Mouse (Mus musculus): ENCODE data around the gene Gm9747. TPM values are rescaled to one million over a fixed set of nuclear protein-coding genes. Genes with fewer than 3 reads are reported as not detected.

Gm9747 gene
- total and polyA plus RNA-seq, 2 experiments from 2014 or later = 15.6 TPM; not detected in 1

DNA sequence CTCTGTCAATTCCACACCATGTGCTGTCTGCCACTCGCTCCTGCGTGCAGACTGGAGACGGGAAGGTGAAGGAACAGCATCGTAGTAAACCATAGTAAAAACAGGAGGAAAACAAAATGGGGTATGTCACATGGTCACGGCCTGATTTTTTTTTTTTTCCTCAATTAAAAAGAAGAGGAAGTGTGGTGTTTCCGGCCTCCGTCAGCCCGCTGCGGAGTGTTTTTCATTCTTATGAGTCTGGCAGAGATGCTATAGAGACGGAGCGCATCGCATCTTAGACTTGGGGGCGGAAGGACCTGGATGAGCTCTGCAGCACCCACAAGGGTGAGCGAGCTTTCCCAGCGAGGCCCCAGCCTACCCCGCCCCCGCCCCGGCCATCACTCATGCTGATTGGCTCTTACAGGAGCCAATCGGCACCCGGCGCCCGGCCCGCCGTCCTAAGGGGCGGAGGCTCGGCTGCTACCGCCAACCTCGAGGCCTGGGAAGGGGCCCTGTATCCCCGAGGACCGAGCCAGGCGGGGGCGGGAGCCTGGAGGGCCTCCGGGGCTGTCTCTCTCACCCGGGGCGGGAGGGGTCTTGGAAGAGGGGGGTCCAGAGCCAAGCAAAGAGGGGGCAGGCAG, 50.2 kb downstream of the Gm9747 start:
- WGBS = 1% methylated on average over 35 of the region's 35 CpGs
- H3K4me2 ChIP-seq (ENCODE audit: low read depth, low read length) = peak overlapping the region; percentile 90
- H3K9ac ChIP-seq (replicated peaks; ENCODE audit: low read depth, low read length) = peak overlapping the region; percentile 80
- ATAC-seq (ENCODE audit: insufficient read depth, low read depth) (peak; percentile 95), DNase-seq (ENCODE audit: low spot score) (peak; percentile 88)
- peak overlapping the region; percentile 78 for H3K4me3 ChIP-seq (ENCODE audit: low read depth, low read length)
- H3K27ac ChIP-seq (ENCODE audit: low read depth) = peak overlapping the region; percentile 96
- no peaks in the 10 kb centered on the region for H3K36me3 ChIP-seq (replicated peaks; ENCODE audit: control insufficient read depth, insufficient read depth, low read length)
- TF ChIP-seq CTCF (IDR thresholded peaks at IDR 0.05; ENCODE audit: low read depth) (no peak), EP300 (IDR thresholded peaks at IDR 0.05; ENCODE audit: low read depth) (no peak)
- no peaks in the 10 kb centered on the region for H3K9me3 ChIP-seq (replicated peaks; ENCODE audit: control insufficient read depth, low read length)
- H3K27me3 ChIP-seq (ENCODE audit: control insufficient read depth, insufficient read depth, low read length) = no peaks in the 10 kb centered on the region
- peaks cover 16% of the 10 kb centered on the region for H3K4me1 ChIP-seq (ENCODE audit: control insufficient read depth, insufficient read depth)

DNA sequence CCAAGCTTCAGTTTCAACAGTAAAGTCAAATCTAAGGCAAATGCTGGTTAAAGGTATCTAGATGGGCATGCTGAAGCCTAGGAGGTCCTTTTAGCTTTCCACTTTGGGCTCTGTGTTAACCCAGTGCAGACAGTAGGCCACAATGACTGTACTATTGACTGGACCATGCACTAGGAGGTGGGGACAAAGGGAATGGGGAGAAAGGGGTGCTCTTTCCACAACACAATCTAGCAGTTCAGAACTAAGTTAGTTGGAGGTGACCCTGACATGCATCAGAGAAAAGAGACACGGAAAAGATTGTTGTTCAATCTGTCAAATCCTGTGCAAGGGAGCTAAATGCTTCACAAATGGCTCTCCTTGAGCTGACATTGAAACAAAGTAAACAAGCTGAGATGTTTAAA, 51.0 kb downstream of the Gm9747 start:
- peak overlapping the region; percentile 96 for H3K27ac ChIP-seq (ENCODE audit: low read depth)
- H3K9ac ChIP-seq (replicated peaks; ENCODE audit: low read depth, low read length) = peak overlapping the region; percentile 80
- TF ChIP-seq CTCF (IDR thresholded peaks at IDR 0.05; ENCODE audit: low read depth) (no peak), EP300 (IDR thresholded peaks at IDR 0.05; ENCODE audit: low read depth) (no peak)
- no peaks in the 10 kb centered on the region for H3K9me3 ChIP-seq (replicated peaks; ENCODE audit: control insufficient read depth, low read length)
- DNase-seq (ENCODE audit: low spot score) (peak; percentile 64), ATAC-seq (ENCODE audit: insufficient read depth, low read depth) (peak; percentile 19; the same call in 1 of the 2 replicates)
- H3K36me3 ChIP-seq (replicated peaks; ENCODE audit: control insufficient read depth, insufficient read depth, low read length) = no peaks in the 10 kb centered on the region
- no peaks in the 10 kb centered on the region for H3K27me3 ChIP-seq (ENCODE audit: control insufficient read depth, insufficient read depth, low read length)
- peak overlapping the region; percentile 90 for H3K4me2 ChIP-seq (ENCODE audit: low read depth, low read length)
- WGBS = 14% methylated on average over 1 of the region's 1 CpGs
- peaks cover 22% of the 10 kb centered on the region for H3K4me1 ChIP-seq (ENCODE audit: control insufficient read depth, insufficient read depth)
- peak overlapping the region; percentile 78 for H3K4me3 ChIP-seq (ENCODE audit: low read depth, low read length)

DNA sequence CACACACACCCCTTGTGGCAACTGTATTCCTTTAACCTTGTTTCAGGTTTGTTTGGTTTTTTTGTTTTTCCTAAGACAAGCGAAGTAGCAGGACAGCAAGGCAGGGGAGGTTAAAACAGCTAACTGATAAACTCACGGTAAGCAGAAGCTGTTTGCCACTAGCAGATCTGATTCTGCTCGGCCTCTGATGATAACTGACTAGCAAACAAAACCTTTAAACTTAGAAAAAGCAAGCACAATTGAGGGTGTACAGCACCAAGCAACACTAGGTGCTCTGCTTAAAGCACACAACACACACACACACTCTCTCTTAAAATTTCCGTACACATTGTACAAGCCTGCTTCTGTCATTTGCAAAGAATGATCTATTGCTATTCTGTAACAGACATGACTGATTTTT, 51.5 kb downstream of the Gm9747 start:
- no peaks in the 10 kb centered on the region for H3K36me3 ChIP-seq (replicated peaks; ENCODE audit: control insufficient read depth, insufficient read depth, low read length)
- no peak for TF ChIP-seq CTCF (IDR thresholded peaks at IDR 0.05; ENCODE audit: low read depth)
- peaks cover 2% of the 10 kb centered on the region; the same call in 1 of the 2 replicates for H3K27me3 ChIP-seq (ENCODE audit: control insufficient read depth, insufficient read depth, low read length)
- H3K4me1 ChIP-seq (ENCODE audit: control insufficient read depth, insufficient read depth) = peaks cover 24% of the 10 kb centered on the region
- H3K4me2 ChIP-seq (ENCODE audit: low read depth, low read length) = peak overlapping the region; percentile 90
- DNase-seq (ENCODE audit: low spot score) (no peak), ATAC-seq (ENCODE audit: insufficient read depth, low read depth) (no peak)
- WGBS = 18% methylated on average over 4 of the region's 4 CpGs
- H3K9me3 ChIP-seq (replicated peaks; ENCODE audit: control insufficient read depth, low read length) = no peaks in the 10 kb centered on the region
- H3K27ac ChIP-seq (ENCODE audit: low read depth) = peak overlapping the region; percentile 96
- H3K4me3 ChIP-seq (ENCODE audit: low read depth, low read length) = peak overlapping the region; percentile 78
- H3K9ac ChIP-seq (replicated peaks; ENCODE audit: low read depth, low read length) = peak overlapping the region; percentile 80

Other genes with a start within 250 kb of the Gm9747 start
- gene Irs1, start 58.3 kb downstream of the Gm9747 start, total RNA-seq (2014; rRNA removed; ENCODE audit: low replicate concordance) = 40.0 and 66.6 TPM in 2 replicates
- gene Irs1, start 58.3 kb downstream of the Gm9747 start, polyA plus RNA-seq (2015; fragmentation: Nextera tagmentation; extraction: Ambion mirVana) = 4.4 and 4.7 TPM in 2 replicates
- 10.7 and 13.2 TPM in 2 replicates for gene Rhbdd1, start 83.3 kb downstream of the Gm9747 start, total RNA-seq (2014; rRNA removed; ENCODE audit: low replicate concordance)
- 5.5 and 6.6 TPM in 2 replicates for gene Rhbdd1, start 83.3 kb downstream of the Gm9747 start, polyA plus RNA-seq (2015; fragmentation: Nextera tagmentation; extraction: Ambion mirVana)